Mouse (Mus musculus) heart, embryonic 10.5 days (tissue): ENCODE data around the gene Angptl2. TPM values are rescaled to one million over a fixed set of nuclear protein-coding genes. Genes with fewer than 3 reads are reported as not detected.

ENCODE experiments used
- DNase-seq: peaks from one replicate; pipeline ENCODE4 v3.0.0-alpha.2; 2017; ENCODE audit warnings: low spot score
- H3K27ac ChIP-seq: fragments of 300-500 bp; sonication (generic); 2 replicates; pipeline ENCODE4 v1.5.1; 2016; ENCODE audit warnings: mild to moderate bottlenecking
- H3K27me3 ChIP-seq: fragments of 300-500 bp; sonication (generic); 2 replicates; pipeline ENCODE4 v1.6.1; 2016; ENCODE audit warnings: mild to moderate bottlenecking; ENCODE audit not compliant: poor library complexity, insufficient read depth, severe bottlenecking
- H3K36me3 ChIP-seq: fragments of 300-500 bp; sonication (generic); 2 replicates; pipeline ENCODE4 v1.6.1; 2016; ENCODE audit warnings: mild to moderate bottlenecking, moderate library complexity
- H3K4me1 ChIP-seq: fragments of 300-500 bp; sonication (generic); 2 replicates; pipeline ENCODE4 v1.6.1; 2016; ENCODE audit warnings: mild to moderate bottlenecking
- H3K4me3 ChIP-seq: fragments of 300-500 bp; sonication (generic); 2 replicates; pipeline ENCODE4 v1.5.1; 2016; ENCODE audit warnings: mild to moderate bottlenecking, moderate library complexity
- H3K9me3 ChIP-seq: fragments of 300-500 bp; sonication (generic); 2 replicates; pipeline ENCODE4 v1.6.1; 2016; ENCODE audit warnings: mild to moderate bottlenecking, moderate library complexity
- WGBS: fragments of 180-500 bp; shearing (Covaris S2); methylation state at CpG from one replicate; pipeline ENCODE4 v1.1.7; 2016; 5-methylcytosine and 5-hydroxymethylcytosine counted together
- polyA plus RNA-seq: library from polyadenylated mRNA; unstranded; fragments of >200 nt; fragmentation: Nextera tagmentation; extraction: Ambion mirVana; gene quantifications from 2 replicates; pipeline ENCODE4 v1.2.1, GENCODE M21; 2016

Angptl2 gene
- polyA plus RNA-seq, 1 experiment from 2014 or later, result 40.4 TPM

GRCm38 (mm10) chr2:33222480-33222879 lies 6.6 kb downstream of the Angptl2 start:
- Histone ChIP-seq H3K9me3 (no peaks in the 10 kb centered on the region), H3K27me3 (no peaks in the 10 kb centered on the region), H3K4me1 (peaks cover 71% of the 10 kb centered on the region), H3K27ac (0 out of 2 replicates have a peak overlapping the region, but pooled peaks have one; percentile 12), H3K4me3 (no peak overlapping the region), H3K36me3 (peaks cover 45% of the 10 kb centered on the region)
- WGBS, result 86% methylated on average over 6 of the region's 6 CpGs
- no peak for DNase-seq

GRCm38 (mm10) chr2:33223656-33224358 lies 7.9 kb downstream of the Angptl2 start:
- 66% methylated on average over 10 of the region's 10 CpGs for WGBS
- Histone ChIP-seq H3K36me3 (peaks cover 55% of the 10 kb centered on the region), H3K27ac (0 out of 2 replicates have a peak overlapping the region, but pooled peaks have one; percentile 44)

GRCm38 (mm10) chr2:33225921-33226320 lies 10.1 kb downstream of the Angptl2 start:
- whole genome bisulfite sequencing, result 85% methylated on average over 7 of the region's 7 CpGs
- DNase-seq, result no peak
- Histone ChIP-seq H3K36me3 (peaks cover 63% of the 10 kb centered on the region), H3K27ac (no peak overlapping the region), H3K4me1 (peaks cover 59% of the 10 kb centered on the region), H3K9me3 (no peaks in the 10 kb centered on the region), H3K4me3 (no peak overlapping the region), H3K27me3 (no peaks in the 10 kb centered on the region)

More at GRCm38 (mm10) chr2:33223656-33224358, 7.9 kb downstream of the Angptl2 start:
- no peak overlapping the region for H3K4me3 ChIP-seq
- peaks cover 69% of the 10 kb centered on the region for H3K4me1 ChIP-seq
- H3K9me3 ChIP-seq, result no peaks in the 10 kb centered on the region
- DNase-seq, result no peak
- H3K27me3 ChIP-seq, result no peaks in the 10 kb centered on the region

GRCm38 (mm10) chr2:33228077-33228476 lies 12.2 kb downstream of the Angptl2 start:
- H3K36me3 ChIP-seq, result peaks cover 52% of the 10 kb centered on the region
- WGBS, result 80% methylated on average over 11 of the region's 11 CpGs
- H3K27ac ChIP-seq, result no peak overlapping the region
- DNase-seq, result no peak
- H3K27me3 ChIP-seq, result no peaks in the 10 kb centered on the region
- H3K4me3 ChIP-seq, result no peak overlapping the region
- H3K9me3 ChIP-seq, result no peaks in the 10 kb centered on the region
- H3K4me1 ChIP-seq, result peaks cover 70% of the 10 kb centered on the region

GRCm38 (mm10) chr2:33228551-33228950 lies 12.7 kb downstream of the Angptl2 start:
- Histone ChIP-seq H3K4me1 (peaks cover 69% of the 10 kb centered on the region), H3K36me3 (peaks cover 51% of the 10 kb centered on the region)
- WGBS, result 94% methylated on average over 15 of the region's 15 CpGs

GRCm38 (mm10) chr2:33230701-33231100 lies 14.8 kb downstream of the Angptl2 start:
- no peaks in the 10 kb centered on the region for H3K9me3 ChIP-seq
- no peak overlapping the region for H3K27ac ChIP-seq
- WGBS, result 67% methylated on average over 10 of the region's 10 CpGs
- peaks cover 77% of the 10 kb centered on the region for H3K4me1 ChIP-seq
- no peaks in the 10 kb centered on the region for H3K27me3 ChIP-seq
- peaks cover 44% of the 10 kb centered on the region for H3K36me3 ChIP-seq
- no peak for DNase-seq
- no peak overlapping the region for H3K4me3 ChIP-seq

More at GRCm38 (mm10) chr2:33228551-33228950, 12.7 kb downstream of the Angptl2 start:
- no peak for DNase-seq
- H3K27ac ChIP-seq, result no peak overlapping the region
- H3K27me3 ChIP-seq, result no peaks in the 10 kb centered on the region
- H3K4me3 ChIP-seq, result no peak overlapping the region
- H3K9me3 ChIP-seq, result no peaks in the 10 kb centered on the region

GRCm38 (mm10) chr2:33231788-33232187 lies 15.9 kb downstream of the Angptl2 start:
- peak overlapping the region; percentile 63 for H3K27ac ChIP-seq
- no peaks in the 10 kb centered on the region for H3K9me3 ChIP-seq
- no peak overlapping the region for H3K4me3 ChIP-seq
- 63% methylated on average over 2 of the region's 2 CpGs for WGBS
- DNase-seq, result no peak
- peaks cover 73% of the 10 kb centered on the region for H3K4me1 ChIP-seq
- H3K27me3 ChIP-seq, result no peaks in the 10 kb centered on the region
- H3K36me3 ChIP-seq, result peaks cover 44% of the 10 kb centered on the region

- Histone ChIP-seq H3K27me3 (no peaks in the 10 kb centered on the region), H3K4me3 (no peak overlapping the region), H3K36me3 (peaks cover 50% of the 10 kb centered on the region), H3K4me1 (peaks cover 61% of the 10 kb centered on the region), H3K27ac (peak overlapping the region; percentile 63), H3K9me3 (no peaks in the 10 kb centered on the region)
- WGBS, result 71% methylated on average over 6 of the region's 6 CpGs
- DNase-seq, result no peak
Observed at GRCm38 (mm10) chr2:33232782-33233570, 17.1 kb downstream of the Angptl2 start.

- H3K9me3 ChIP-seq, result no peaks in the 10 kb centered on the region
- H3K4me3 ChIP-seq, result no peak overlapping the region
- no peak for DNase-seq
- H3K27me3 ChIP-seq, result no peaks in the 10 kb centered on the region
- no peak overlapping the region for H3K27ac ChIP-seq
- WGBS, result 62% methylated on average over 5 of the region's 5 CpGs
- peaks cover 41% of the 10 kb centered on the region for H3K36me3 ChIP-seq
- H3K4me1 ChIP-seq, result peaks cover 58% of the 10 kb centered on the region
Observed at GRCm38 (mm10) chr2:33233856-33234255, 18.0 kb downstream of the Angptl2 start.

- peaks cover 31% of the 10 kb centered on the region for H3K36me3 ChIP-seq
- peaks cover 59% of the 10 kb centered on the region for H3K4me1 ChIP-seq
- no peaks in the 10 kb centered on the region for H3K9me3 ChIP-seq
- H3K27ac ChIP-seq, result 0 out of 2 replicates have a peak overlapping the region, but pooled peaks have one; percentile 63
- H3K27me3 ChIP-seq, result no peaks in the 10 kb centered on the region
- H3K4me3 ChIP-seq, result no peak overlapping the region
- DNase-seq, result no peak
- WGBS, result 75% methylated on average over 4 of the region's 4 CpGs
Observed at GRCm38 (mm10) chr2:33234848-33235247, 19.0 kb downstream of the Angptl2 start.

- Histone ChIP-seq H3K4me3 (no peak overlapping the region), H3K4me1 (peaks cover 47% of the 10 kb centered on the region), H3K27ac (no peak overlapping the region), H3K27me3 (no peaks in the 10 kb centered on the region), H3K9me3 (no peaks in the 10 kb centered on the region), H3K36me3 (peaks cover 29% of the 10 kb centered on the region)
- WGBS, result 85% methylated on average over 6 of the region's 6 CpGs
- DNase-seq, result no peak
Observed at GRCm38 (mm10) chr2:33237581-33237980, 21.7 kb downstream of the Angptl2 start.

GRCm38 (mm10) chr2:33244880-33245279 lies 29.0 kb downstream of the Angptl2 start:
- no peak for DNase-seq
- peak overlapping the region; percentile 76 for H3K27ac ChIP-seq
- H3K36me3 ChIP-seq, result peaks cover 43% of the 10 kb centered on the region
- H3K4me3 ChIP-seq, result no peak overlapping the region
- WGBS, result 55% methylated on average over 6 of the region's 6 CpGs
- no peaks in the 10 kb centered on the region for H3K9me3 ChIP-seq
- H3K4me1 ChIP-seq, result peaks cover 57% of the 10 kb centered on the region
- H3K27me3 ChIP-seq, result no peaks in the 10 kb centered on the region

GRCm38 (mm10) chr2:33245350-33245749 lies 29.5 kb downstream of the Angptl2 start:
- peak overlapping the region; percentile 76 for H3K27ac ChIP-seq
- no peak overlapping the region for H3K4me3 ChIP-seq
- peaks cover 57% of the 10 kb centered on the region for H3K4me1 ChIP-seq
- DNase-seq, result no peak
- no peaks in the 10 kb centered on the region for H3K27me3 ChIP-seq
- H3K36me3 ChIP-seq, result peaks cover 43% of the 10 kb centered on the region
- no peaks in the 10 kb centered on the region for H3K9me3 ChIP-seq
